Comparison of ENCODE assay signal across 11 mouse cellular contexts in the genomic region with DNA sequence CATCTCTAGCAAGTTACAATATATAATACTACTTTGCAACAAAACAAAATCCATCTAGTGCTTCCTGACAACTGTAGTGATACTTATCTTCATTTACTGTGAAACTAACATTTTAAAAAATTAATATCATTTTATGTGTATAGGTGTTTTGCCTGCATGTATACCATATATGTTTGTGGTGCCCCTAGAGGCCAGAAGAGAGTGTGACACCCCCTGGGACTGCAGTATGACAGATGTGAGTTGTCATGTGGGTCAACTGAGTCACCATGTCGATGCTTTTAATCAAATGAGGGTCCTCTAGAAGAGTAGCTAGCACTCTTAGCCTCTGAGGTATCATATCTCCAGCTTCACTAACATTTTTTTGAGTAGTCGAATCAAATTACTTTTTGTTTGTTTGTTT. TPM values are rescaled to one million over a fixed set of nuclear protein-coding genes. Genes with fewer than 3 reads are reported as not detected.
DNase-seq lines count a peak whose midpoint lies in the region; ATAC-seq and TF ChIP-seq lines count a peak whose summit lies in the region.
"Had no signal": no experiment of that assay in that cellular context is flagged by ENCODE, and none has a peak within 500 bp of the region (broad histone marks: within the 10 kb centered on the region; RNA-seq: fewer than 3 reads in every experiment).

No protein-coding gene starts in this region.

- H3K4me1 ChIP-seq in lung, adult 2 months (ENCODE audit: control insufficient read depth, insufficient read depth, low read length) = peaks cover 3% of the 10 kb centered on the region; the same call in 1 of the 2 replicates
- H3K4me1 ChIP-seq in E14TG2a.4 (replicated peaks; ENCODE audit: low read depth, low read length) = peaks cover 9% of the 10 kb centered on the region; the same call in 1 of the 2 replicates
- H3K4me1 ChIP-seq in forebrain, embryonic 11.5 days (replicated peaks; ENCODE audit: control insufficient read depth, insufficient read depth, low read length) = no peaks in the 10 kb centered on the region

- peak; percentile 30; the same call in 1 of the 2 replicates for TF ChIP-seq CTCF in lung, adult 2 months (IDR thresholded peaks at IDR 0.05; ENCODE audit: insufficient read depth, low read length)
- peak; percentile 70 for TF ChIP-seq CTCF in E14TG2a.4 (conservative IDR thresholded peaks at IDR 0.05; ENCODE audit: low read length)

- no peak overlapping the region for H3K27ac ChIP-seq in forebrain, embryonic 11.5 days (ENCODE audit: low read depth, low read length)

- TF ChIP-seq POLR2A in lung, adult 2 months (IDR thresholded peaks at IDR 0.05; ENCODE audit: borderline replicate concordance, extremely low read depth, low read depth, low read length) = no peak

- no peak overlapping the region for H3K4me3 ChIP-seq in lung, adult 2 months (replicated peaks; ENCODE audit: extremely low read depth, low read depth, low read length)
- H3K4me3 ChIP-seq in E14TG2a.4 (replicated peaks; ENCODE audit: low read length) = no peak overlapping the region
- H3K4me3 ChIP-seq in forebrain, embryonic 11.5 days (ENCODE audit: low read depth, low read length) = no peak overlapping the region

- H3K27me3 ChIP-seq in E14TG2a.4 (ENCODE audit: insufficient read depth, low read length) = no peaks in the 10 kb centered on the region
- H3K27me3 ChIP-seq in forebrain, embryonic 11.5 days (ENCODE audit: control insufficient read depth, insufficient read depth, low read length) = no peaks in the 10 kb centered on the region

- H3K9me3 ChIP-seq in E14TG2a.4 (ENCODE audit: low read length) = no peaks in the 10 kb centered on the region
- H3K9me3 ChIP-seq in forebrain, embryonic 11.5 days (ENCODE audit: control insufficient read depth, low read length) = no peaks in the 10 kb centered on the region

- peaks cover 8% of the 10 kb centered on the region; the same call in 1 of the 2 replicates for H3K36me3 ChIP-seq in E14TG2a.4 (ENCODE audit: insufficient read depth, low read length)
- H3K36me3 ChIP-seq in forebrain, embryonic 11.5 days (ENCODE audit: control insufficient read depth, insufficient read depth, low read length) = no peaks in the 10 kb centered on the region

- no peak for ATAC-seq in forebrain, embryonic 11.5 days (replicated peaks; ENCODE audit: low FRiP score)

- no peak for DNase-seq in lung, adult 2 months
- DNase-seq in lung, postnatal 10 days = no peak
- peak; percentile 37 for DNase-seq in c-Kit-positive CD71-negative TER-119-negative erythroid progenitor cells, embryonic 14.5 days (ENCODE audit: low read depth)
- peak; percentile 54 for DNase-seq in naive thymus-derived CD4-positive, alpha-beta T cell, adult 2 months (ENCODE audit: low read depth)
- DNase-seq in adrenal gland, postnatal 36 days = no peak
- DNase-seq in spleen, adult 18-20 months = no peak
- DNase-seq in forebrain, embryonic 11.5 days (ENCODE audit: low spot score) = no peak
- DNase-seq: layer of hippocampus, postnatal 36 days; lung, postnatal 36 days had no signal

- no peak overlapping the region for H3K4me2 ChIP-seq in forebrain, embryonic 11.5 days (ENCODE audit: low read depth, low read length, severe bottlenecking)
- H3K4me2 ChIP-seq: heart, embryonic 11.5 days had no signal

- 65% methylated on average over 2 of the region's 2 CpGs for WGBS in lung, adult 2 months
- 82% methylated on average over 2 of the region's 2 CpGs for WGBS in forebrain, embryonic 11.5 days

- H3K9ac ChIP-seq in forebrain, embryonic 11.5 days (ENCODE audit: low read length) = no peak overlapping the region

RNA-seq across cellular contexts. Expression of gene Mrpl48, which starts 14.2 kb away (rescaled TPM):
- 5.9 and 10.4 TPM in 2 replicates for polyA plus RNA-seq in lung, adult 2 months (2012; rRNA removed)
- total RNA-seq in adrenal gland, postnatal 36 days (2021) = 10 to 100 TPM; 56.7 to 58.3 TPM
- 52.2 and 58.6 TPM in 2 replicates for polyA plus RNA-seq in forebrain, embryonic 11.5 days (2014; fragmentation: Nextera tagmentation; extraction: Ambion mirVana)

RNA-seq across cellular contexts. Expression of gene Rab6a, which starts 15.1 kb away (rescaled TPM):
- 30.3 and 42.9 TPM in 2 replicates for polyA plus RNA-seq in lung, adult 2 months (2012; rRNA removed)
- total RNA-seq in adrenal gland, postnatal 36 days (2021) = 10 to 100 TPM; 74.1 to 82.7 TPM
- 147 TPM in 2 replicates for polyA plus RNA-seq in forebrain, embryonic 11.5 days (2014; fragmentation: Nextera tagmentation; extraction: Ambion mirVana)

RNA-seq across cellular contexts. Expression of gene Plekhb1, which starts 39.9 kb away (rescaled TPM):
- polyA plus RNA-seq in lung, adult 2 months (2012; rRNA removed) = 181 and 197 TPM in 2 replicates
- 1 to 10 TPM; 4.1 TPM for total RNA-seq in adrenal gland, postnatal 36 days (2021)
- 4.1 and 4.5 TPM in 2 replicates for polyA plus RNA-seq in forebrain, embryonic 11.5 days (2014; fragmentation: Nextera tagmentation; extraction: Ambion mirVana)

Comparison
In these comparisons a context has a peak if more than half of its experiments do, and no peak if none do; other contexts are left out.
1. DNase-seq: peak in c-Kit-positive CD71-negative TER-119-negative erythroid progenitor cells, embryonic 14.5 days (single experiment) and naive thymus-derived CD4-positive, alpha-beta T cell, adult 2 months (single experiment); none in lung, adult 2 months (single experiment), lung, postnatal 10 days (single experiment), adrenal gland, postnatal 36 days (0 of 2), spleen, adult 18-20 months (0 of 2) and forebrain, embryonic 11.5 days (single experiment).
2. RNA of gene Plekhb1, which starts 39.9 kb away (polyA plus RNA-seq): 181 to 197 TPM in lung, adult 2 months; 4.1 to 4.5 TPM in forebrain, embryonic 11.5 days; every median in the first group is over 10 times any median in the second.